Mouse (Mus musculus) urinary bladder, postnatal 25 days (tissue): ENCODE measurements around the gene Synrg.
A peak's percentile ranks its signal among the peaks of the same experiment; 100 is the strongest.

Experiments
- DNase-seq: peaks from one replicate; pipeline ENCODE4 v3.0.0; 2022; ENCODE audit warnings: low spot score

Gene Synrg

DNA sequence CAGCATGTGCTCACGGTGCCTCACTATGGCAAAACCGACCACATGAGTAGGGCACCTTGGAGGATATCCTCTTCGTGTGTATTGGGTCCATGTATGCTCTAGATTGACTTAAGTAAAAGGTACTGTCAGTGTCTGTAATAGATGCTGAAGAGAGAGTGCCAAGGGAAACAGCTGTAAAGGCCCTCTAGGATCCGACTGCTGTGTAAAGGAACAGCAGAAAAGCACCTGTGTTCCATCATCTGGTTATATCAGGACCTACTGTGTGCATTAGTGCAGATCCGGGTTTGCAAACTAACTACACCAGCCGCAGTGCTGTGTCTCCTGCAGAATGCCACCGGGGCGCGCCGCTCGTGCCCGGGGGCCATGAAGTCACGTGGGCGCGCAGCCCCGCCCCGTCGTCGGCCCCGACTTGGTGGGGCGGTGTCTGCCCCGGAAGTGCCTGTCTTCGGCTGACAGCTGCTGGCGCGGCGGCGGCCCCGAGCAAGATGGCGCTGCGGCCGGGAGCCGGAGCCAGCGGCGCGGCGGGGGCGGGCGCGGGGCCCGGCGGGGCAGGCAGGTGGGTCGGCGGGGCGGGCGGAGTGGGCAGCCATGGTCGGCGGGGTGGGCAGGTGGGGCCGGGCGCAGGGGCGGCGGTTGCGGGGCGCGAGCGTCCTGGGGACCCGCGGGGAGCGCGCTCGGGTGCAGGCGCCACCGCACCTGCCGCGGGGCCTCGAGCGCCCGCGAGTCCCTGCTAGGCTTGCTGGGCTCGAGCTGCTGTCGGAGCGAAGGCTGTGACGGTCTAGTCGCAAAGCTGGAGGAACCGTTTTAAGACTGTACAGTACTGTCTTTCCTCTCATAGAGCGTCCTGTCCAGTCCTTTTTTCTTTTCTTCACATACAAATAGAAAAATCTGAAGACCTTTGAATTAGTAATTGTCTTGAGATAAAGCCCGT lies at the start of gene Synrg:
TSS of gene Synrg (plus strand) at position 438 of the 931 bp plus-strand sequence.
- DNase-seq: peak; percentile 90

DNA sequence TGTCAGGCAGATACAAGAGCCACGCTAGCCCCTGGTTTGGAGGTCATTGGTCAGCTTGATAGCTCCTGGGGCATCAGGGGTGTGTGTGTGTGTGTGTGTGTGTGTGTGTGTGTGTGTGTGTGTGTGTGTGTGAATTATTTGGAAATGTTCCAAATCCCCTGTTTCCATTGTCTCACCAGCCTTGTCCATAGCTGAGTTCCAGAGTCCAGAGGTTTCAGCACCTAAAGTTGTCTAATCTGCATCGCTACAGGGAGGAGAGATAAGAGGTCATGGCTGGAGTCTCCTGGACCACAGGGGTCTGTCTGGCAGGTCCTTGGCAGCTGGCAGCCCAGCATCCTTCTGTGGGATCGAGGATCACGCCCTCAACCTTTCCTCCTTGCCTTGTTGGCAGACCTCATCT lies 49.7 kb upstream of the Synrg start:
- DNase-seq: no peak

DNA sequence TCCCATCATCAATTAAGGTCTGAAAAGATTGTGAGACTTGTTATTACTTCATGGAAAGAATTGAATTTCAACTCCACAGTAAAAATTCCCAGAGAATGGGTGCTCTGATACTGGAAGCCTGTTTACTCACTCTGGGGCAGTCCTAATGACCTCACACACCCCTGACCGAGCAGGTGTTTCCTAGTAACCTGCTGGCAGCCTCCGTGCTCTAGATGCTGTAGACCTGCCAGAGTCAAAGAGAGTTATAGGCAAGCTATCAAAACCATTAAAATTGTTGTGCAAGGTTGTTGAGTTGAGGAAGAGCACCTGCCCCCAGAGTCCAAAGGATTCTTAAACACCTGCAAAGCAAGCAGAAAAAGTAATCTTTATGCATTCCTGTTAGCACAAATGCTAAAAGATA lies 41.6 kb upstream of the Synrg start:
- DNase-seq: no peak

DNA sequence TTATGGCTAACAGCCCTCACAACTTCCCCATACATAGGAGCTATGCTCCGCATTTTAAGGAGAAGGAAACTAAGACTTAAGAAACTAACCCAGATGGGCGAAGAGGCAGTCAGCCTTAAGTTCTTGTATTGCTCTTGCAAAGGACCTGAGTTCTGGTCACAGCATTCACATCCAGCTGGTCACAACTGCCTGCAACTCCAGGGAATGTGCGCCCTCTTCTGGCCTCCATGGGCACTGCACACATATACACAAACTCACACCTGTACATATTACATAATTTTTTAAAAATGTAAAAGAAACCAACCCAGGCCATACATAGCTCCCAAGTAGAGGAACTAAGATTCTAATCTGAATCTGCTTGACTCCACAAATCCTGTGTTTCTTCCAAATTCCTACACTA lies 37.1 kb upstream of the Synrg start:
- DNase-seq: no peak

DNA sequence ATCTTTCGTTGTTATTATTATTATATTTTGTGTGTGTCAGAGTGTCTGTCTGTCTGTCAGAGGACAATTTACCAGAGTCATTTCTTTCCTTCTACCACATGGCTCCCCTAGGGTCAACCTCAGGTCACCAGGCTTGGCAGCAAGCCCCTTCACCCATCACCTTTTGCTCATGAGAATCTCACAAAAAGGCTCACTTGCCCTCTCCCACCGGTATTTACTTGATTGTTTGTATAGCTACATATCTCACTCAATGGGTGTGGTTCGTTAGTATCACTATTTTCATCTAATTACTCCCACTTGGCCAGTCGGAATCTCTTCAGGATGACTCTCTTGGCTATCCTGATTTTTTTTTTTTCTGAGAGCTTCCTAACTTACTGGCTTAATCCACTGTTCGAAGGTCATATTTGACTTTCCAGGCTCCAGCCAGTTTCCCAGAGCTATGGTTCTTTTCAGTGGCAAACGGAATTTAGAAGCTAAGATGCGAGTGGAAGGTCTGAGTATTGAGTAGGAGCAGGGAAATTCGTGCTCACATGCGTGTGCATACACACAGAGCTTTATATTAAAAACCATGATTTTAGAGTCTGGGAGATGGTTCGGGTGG lies 31.6 kb upstream of the Synrg start:
- no peak for DNase-seq

DNA sequence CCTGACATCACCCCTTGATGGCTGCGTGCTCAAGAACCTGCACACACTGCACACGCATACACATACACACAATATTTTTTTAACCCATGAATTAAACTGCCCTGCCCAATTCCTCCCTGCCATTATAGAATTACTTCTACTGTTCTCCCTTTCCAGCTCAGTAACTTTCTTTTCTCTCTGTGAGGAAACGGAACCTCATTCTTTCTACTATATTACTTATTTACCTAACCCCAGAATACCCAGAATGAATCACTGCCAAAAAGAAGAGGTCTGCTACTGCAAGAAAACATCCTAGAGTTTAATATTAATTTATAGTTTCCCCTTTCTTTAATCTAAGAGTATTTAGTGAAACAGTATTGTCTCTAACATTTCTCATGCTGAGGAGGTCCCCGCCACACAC lies 30.9 kb upstream of the Synrg start:
- no peak for DNase-seq

DNA sequence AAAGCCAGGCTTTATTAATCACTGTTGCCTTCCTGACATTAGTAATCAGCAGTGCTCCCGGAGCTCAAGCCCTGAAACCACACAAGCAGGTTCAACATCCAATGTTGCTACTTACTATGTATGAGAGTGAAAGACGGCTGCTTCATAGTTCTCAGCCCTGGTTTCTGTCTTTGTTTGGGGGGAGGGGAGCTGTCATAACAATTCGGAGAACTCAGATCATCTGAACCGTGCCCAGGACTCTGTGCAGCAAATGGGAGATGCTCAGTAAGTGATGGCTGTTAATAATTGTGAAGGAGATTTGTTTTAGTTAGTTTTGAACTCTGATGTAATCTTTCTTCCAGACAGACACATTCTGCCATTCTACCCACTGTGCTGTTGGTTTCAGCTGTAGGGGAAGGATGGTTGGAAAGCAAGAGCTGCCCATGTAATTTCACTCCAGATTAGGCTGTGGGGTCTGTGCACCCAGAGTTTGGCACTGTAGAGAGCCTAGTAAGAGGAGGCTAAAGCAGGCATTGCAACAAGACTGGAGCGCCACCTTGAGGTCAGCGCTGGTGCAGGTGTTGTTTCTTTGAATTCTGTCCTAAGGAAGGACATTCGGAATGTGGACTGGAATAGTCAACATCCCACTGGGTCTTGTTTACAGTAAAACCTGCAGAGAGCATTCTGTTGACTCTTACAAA lies 28.1 kb upstream of the Synrg start:
- DNase-seq: peak; percentile 73

DNA sequence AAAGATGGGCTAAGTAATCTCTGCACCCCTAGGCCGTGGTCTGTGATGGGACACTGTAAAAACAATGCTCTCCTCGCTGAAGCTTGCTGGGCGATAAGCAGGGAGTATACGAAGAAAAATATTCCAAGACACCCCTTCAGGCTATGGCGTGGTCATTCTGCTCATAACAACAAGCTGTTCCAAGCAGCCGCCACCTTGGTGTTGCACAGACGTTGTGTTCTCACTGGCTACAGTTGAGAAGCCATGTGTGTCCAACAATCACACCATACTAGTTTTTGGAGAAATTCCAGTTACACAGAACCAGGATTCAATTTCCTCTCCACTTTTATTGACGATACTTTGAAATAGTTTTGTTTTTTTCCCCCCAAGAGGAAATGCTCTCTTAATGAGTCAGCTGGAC lies 25.7 kb upstream of the Synrg start:
- no peak for DNase-seq

DNA sequence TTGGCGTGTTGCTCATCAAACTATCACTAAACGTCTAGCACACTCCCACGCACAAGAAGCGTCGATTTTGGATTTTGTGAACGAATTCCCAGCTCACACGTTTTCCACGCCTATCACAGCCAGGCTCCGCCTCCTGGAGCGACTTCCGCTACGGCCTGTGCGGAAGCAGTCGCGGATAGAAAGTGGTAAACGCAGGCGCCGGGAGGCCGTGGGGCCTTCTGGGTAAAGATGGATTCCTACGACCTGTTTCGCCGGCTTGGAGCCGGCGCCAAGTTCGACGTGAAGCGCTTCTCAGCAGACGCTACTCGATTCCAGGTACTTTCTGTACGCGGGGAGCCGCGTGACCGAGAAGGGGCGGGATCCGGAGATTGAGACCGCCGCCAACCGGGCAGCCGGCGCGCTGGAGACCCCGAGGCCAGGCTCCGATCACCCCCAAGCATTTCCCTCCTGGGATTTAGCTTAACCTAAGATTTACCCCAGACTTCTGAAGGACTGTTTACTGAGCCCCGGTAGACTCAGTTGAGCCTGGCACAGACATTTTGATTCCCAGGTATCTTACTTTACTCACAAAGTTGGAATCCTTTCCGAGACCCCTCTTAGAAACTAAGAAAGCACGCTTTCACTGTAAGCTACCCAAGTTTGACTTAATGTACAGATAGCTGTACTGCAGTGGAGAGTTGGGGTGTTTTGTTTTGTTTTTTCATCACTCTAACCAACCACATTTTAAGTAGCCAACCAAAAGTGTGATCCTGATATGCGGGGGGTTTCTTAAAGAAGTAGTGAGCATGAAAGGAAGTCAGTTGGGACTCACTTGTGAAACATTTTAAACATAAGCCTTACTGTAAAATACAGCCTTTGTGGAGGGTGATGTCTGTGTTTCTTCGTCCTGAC lies 22.0 kb upstream of the Synrg start, which contains the start of gene Ddx52:
TSS of gene Ddx52 (plus strand) at position 113 of the 891 bp plus-strand sequence.
- DNase-seq: peak; percentile 81

DNA sequence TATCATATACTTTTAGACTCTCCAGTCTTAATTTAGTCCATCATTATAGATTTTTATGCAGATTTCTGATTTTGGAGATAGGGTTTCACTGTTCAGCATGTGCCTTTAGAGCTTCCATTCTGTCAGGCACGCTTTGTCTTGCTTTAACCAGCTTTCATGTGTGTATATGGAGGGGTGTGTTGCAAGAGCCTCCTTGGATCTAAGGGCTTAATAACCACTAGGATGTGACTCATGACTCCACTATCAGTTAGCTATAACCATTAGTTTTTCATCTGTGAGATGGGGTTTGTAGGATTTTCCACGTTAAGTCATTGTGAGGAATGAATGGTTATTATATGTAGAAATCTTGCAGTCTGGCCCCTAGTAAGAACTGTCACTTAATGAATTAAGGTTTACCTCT lies 7.4 kb upstream of the Synrg start:
- DNase-seq: no peak

DNA sequence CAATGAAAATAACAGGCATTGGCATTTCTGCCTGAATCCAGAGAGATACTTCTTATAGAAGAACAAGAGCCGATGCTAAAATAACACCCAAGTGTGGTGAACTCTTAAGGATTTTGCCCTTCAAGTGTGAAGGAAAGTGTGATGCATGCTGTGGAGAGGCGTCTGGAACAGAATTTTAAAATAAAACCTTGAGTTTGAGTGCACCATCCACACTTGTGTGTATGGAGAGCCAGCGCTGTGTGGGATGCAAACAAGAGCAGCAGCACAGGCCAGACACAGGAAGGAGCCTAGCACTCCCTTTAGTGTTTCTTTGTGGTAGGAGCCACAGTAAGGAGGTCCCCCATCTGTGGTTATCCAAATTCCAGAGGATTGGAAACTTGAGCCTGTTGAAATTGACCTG lies 2.2 kb upstream of the Synrg start:
- no peak for DNase-seq

DNA sequence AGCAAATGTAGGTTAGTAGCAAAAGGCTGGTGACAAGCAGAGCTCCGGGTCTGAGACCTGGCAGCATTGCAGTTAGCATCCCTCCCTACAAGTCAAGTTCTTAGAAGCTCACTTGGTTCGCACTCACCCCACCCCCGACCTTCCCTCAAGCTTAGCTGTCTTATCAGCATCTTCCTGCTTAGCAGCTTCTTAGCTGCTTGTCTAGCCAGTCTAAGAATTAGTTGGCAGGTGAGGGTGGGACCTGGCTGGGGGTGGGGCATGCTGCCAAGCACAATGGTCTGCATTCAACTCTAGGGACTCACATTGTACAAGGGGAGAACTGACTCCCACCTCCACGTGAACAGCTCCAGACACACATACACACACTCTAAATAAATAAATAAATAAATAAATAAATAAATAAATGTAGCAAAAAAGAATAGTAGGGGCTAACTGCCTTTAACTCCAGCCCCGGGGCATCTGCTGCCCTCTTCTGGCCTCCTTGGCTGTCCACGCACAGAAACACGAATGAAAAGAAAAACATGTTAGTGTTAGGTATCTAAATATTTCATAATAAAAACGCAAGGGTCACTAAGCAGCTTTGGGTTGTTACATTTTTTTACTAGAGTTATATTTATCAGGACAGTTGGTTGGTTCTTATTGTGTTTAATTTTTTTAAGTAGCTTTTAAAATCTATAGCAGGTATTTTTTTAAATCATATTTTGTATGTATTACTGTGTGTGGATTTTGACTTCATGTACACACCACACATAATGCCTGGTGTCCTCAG lies 3.4 kb downstream of the Synrg start:
- peak; percentile 10 for DNase-seq

DNA sequence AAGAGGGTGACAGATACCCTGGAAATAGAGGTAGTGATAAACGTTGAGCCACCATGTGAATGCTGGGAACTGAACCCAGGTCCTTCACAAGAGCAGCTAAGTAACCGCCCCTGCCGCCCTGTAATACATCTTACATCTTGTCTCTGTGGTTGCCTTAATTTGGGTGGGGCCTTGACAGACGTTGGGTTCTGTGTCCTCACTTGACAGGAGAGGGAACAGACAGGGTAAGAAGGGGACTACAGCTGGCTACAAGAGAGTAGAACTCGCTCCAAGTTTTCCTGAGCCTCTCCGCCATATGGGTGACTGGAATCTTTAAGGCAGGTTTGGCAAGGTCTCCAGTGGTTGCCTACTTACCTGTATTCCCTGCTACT lies 4.0 kb downstream of the Synrg start:
- DNase-seq: no peak

DNA sequence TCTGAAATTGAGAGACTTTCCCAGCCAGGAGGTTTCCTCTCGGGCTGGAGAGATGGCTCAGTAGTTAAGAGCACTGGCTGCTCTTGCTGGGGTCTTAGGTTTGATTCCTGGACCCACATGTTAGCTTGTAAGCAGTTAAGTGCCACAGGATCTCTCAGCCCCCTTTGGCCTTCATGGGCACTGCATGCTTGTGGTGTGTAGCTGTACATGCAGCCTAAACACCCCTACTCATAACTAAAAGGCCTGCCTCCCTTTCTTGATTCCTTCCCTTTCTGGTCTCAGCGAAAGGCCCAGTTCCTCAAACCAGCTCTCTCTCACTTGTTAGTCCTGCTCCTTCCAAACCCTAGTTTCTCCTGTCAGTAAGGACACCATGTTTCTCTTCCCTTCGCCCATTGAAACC lies 4.8 kb downstream of the Synrg start:
- no peak for DNase-seq

DNA sequence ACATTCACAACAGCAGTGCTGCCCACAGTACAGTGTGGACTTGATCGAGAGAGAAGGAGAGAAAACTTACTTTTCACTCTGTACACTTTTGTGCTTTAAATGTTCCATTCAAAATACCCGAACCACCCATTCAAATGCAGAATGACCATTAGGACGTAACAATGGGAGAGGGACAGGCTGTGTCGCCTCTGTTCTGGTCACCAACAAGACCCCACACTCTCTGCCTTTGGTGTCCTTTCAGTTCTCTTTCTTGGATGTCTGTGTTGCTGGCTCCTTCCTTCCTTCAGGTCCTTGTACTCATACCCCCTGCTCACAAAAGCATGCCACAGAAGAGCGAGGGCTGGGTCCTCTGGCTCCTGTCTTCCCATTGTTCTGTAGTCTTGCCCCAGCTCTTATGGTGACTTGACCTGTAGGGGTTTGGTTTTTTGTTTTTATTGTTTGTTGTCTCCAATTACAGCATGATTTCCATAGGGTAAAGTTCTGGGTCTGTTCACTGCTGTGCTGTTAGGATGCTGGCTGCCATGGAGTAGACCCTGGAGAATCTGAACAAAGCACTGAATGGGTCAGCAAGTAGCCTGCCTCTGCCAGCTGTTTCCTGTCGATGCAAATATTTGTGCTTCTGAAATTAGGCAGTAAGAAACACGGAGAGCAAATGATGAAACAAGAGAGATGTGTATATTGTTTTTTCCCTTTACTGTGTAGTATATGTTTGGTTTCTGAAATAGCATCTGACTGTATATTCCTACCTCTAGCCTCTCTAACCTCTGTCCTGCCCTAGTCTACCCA lies 10.5 kb downstream of the Synrg start:
- DNase-seq: no peak

DNA sequence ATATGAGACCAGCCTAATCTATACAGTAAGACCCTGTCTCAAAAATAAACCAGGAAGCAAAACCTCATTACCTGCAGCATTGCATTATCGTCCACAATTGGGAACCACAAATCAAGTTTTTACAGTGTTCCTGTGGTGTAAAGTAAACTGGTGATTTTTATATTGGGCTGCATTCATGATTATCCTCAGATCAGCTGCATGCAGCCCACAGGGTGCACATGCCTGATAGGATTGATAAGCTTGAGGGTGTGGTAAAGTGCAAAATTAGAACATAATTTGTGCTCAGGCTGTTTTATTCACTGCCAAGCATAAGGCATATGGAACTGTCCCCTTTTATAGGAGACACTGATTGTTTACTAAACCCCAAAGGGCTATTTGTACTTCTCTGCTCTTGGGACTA lies 11.3 kb downstream of the Synrg start:
- no peak for DNase-seq

DNA sequence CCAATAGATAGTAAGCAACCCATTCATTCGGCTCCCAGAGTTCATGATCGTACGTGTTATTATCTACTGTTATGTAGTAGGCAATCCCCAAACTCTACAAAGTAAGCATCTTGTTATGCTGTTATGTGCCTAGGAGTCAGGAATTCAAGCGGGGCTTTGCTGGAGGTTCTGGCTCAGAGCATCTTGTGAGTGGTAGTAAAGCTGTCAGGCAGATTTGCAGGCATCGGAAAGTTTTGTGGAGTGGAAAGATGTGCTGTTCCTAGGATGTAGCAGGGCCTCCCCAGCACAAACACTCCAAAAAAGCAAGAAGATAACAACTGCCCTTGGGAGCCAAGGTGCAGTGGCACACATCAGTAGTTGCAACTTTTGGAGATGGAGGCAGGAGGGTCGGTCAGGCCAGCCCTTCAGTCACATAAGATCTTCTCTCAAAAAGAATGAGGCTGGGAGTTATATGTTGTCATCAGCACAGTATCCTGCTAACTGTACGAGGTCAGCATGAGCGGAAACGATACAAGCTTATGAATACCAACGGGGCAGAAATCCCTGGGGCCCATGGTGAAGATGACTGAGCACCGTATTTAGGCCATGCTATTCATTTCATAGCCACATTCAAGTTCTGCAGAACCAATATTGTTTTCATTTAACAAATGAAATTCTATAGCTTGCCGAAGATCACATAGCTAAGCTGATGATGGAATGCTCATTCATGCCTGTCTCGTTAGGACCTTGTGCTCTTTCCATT lies 12.2 kb downstream of the Synrg start:
- no peak for DNase-seq

DNA sequence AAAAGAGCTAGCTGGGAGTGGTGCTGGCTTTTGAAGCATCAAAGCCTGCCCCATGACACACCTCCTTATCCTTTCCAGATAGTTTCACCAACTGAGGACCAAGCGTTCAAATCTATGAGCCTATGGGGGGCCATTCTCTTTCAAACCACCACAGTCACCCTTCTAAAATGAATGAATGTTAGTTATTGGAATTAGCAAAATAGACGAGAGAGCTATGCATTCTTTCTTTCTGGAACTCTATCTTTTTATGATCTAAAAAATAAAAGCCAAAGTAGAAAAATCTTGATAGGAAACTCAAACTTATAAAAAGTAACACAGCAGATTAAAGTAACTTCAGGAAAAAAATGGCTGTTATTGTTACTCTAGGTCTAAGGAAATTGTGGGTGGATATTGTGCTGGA lies 13.6 kb downstream of the Synrg start:
- DNase-seq: no peak

DNA sequence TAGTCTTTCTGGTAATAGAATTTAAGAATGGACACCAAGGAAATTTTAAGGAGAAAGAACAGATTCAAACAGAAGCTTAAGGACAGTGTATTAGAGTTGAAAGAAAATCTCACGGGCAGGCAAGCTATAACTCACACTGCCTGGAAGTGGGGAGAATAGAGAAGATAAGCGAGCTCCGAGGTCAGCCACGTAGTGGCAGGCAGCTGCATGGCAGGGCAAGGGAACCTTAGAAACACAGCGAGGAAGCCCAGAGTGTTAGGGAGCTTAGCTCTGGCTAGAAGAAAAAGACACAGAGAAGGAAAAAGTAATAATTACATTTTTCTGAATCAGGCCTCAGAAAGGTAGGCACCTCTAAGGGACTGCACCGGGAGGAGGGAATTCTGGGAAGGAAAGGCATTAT lies 15.8 kb downstream of the Synrg start:
- DNase-seq: no peak

DNA sequence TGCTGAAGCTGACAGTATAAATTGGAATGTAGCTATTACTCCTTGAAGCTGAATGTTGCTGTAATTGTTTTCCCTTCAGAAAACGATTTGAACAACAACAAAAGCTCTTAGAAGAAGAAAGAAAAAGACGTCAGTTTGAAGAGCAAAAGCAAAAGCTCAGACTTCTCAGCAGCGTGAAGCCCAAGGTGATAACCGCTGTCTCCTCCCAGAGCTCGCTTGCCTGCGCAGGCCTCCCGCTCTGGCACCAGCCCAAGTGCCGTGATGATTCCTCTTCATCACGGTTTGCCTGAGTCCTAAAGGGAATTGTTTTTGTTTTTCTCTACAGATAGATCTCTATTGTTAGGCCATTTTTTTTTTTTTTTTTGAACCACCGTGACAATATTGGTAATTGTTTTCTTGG lies 17.1 kb downstream of the Synrg start:
- DNase-seq: no peak
